Mouse (Mus musculus): ENCODE data around the gene Hhipl1. TPM values are rescaled to one million over a fixed set of nuclear protein-coding genes. Genes with fewer than 3 reads are reported as not detected.

Hhipl1 gene
- total RNA-seq, 2 experiments from 2014 or later: not detected

Other genes with a start within 250 kb of the Hhipl1 start
- gene Setd3, start 127.0 kb upstream of the Hhipl1 start, total RNA-seq (2015; ENCODE audit: low replicate concordance): 121 and 122 TPM in 2 replicates
- 162 and 177 TPM in 2 replicates for gene Setd3, start 127.0 kb upstream of the Hhipl1 start, total RNA-seq (2017; ENCODE audit: low replicate concordance)
- gene Ccnk, start 126.7 kb upstream of the Hhipl1 start, total RNA-seq (2015; ENCODE audit: low replicate concordance): 38.1 and 80.0 TPM in 2 replicates
- gene Ccnk, start 126.7 kb upstream of the Hhipl1 start, total RNA-seq (2017; ENCODE audit: low replicate concordance): 19.3 and 24.7 TPM in 2 replicates
- gene Ccdc85c, start 30.8 kb upstream of the Hhipl1 start, total RNA-seq (2015; ENCODE audit: low replicate concordance): not detected in 2 replicates
- gene Ccdc85c, start 30.8 kb upstream of the Hhipl1 start, total RNA-seq (2017; ENCODE audit: low replicate concordance): 0.64 and 6.3 TPM in 2 replicates
- gene Cyp46a1, start 28.1 kb downstream of the Hhipl1 start, total RNA-seq (2015; ENCODE audit: low replicate concordance): not detected in 2 replicates
- not detected in 2 replicates for gene Cyp46a1, start 28.1 kb downstream of the Hhipl1 start, total RNA-seq (2017; ENCODE audit: low replicate concordance)
- not detected in 2 replicates for gene Eml1, start 64.7 kb downstream of the Hhipl1 start, total RNA-seq (2015; ENCODE audit: low replicate concordance)
- not detected in 2 replicates for gene Eml1, start 64.7 kb downstream of the Hhipl1 start, total RNA-seq (2017; ENCODE audit: low replicate concordance)
- 56.6 and 94.8 TPM in 2 replicates for gene Evl, start 248.4 kb downstream of the Hhipl1 start, total RNA-seq (2015; ENCODE audit: low replicate concordance)
- 12.6 and 13.4 TPM in 2 replicates for gene Evl, start 248.4 kb downstream of the Hhipl1 start, total RNA-seq (2017; ENCODE audit: low replicate concordance)

Data from erythroid progenitor cell, adult 5-6 weeks (primary cell).